Mouse (Mus musculus) lung, postnatal 0 days (tissue): ENCODE measurements around the gene Dpp6.

Source experiments
- CTCF ChIP-seq: IDR thresholded peaks from 2 replicates; pipeline ENCODE4 v1.5.1; 2016; ENCODE audit warnings: antibody characterized with exemption, mild to moderate bottlenecking
- EP300 ChIP-seq: IDR thresholded peaks from 2 replicates; pipeline ENCODE4 v1.6.1; 2016; ENCODE audit warnings: antibody characterized with exemption, mild to moderate bottlenecking, control low read depth

- no peak for TF ChIP-seq CTCF
- TF ChIP-seq EP300: no peak
These were observed 553.8 kb downstream of the Dpp6 start for GRCm38 (mm10) chr5:27370814-27371213.
